Mouse (Mus musculus) retina, postnatal 1 day (tissue): ENCODE measurements around the gene Olfr1419.
"Not testable (repeated sequence)": the region's sequence is repeated elsewhere in the genome, so short reads cannot be mapped to it uniquely, and the experiment has no call there.

Source experiments
- DNase-seq: peaks from one replicate; pipeline ENCODE4 v3.0.0-alpha.2; 2012

Olfr1419 gene

GRCm38 (mm10) chr19:11875006-11875405, at the start of gene Olfr1419:
Gene Olfr1419 (minus strand): TSS chr19:11875106.
- no peak for DNase-seq

- DNase-seq: not testable (repeated sequence)
Observed at GRCm38 (mm10) chr19:11922515-11922914, 47.6 kb upstream of the Olfr1419 start.

- no peak for DNase-seq
Observed at GRCm38 (mm10) chr19:11922068-11922467, 47.2 kb upstream of the Olfr1419 start.

DNA sequence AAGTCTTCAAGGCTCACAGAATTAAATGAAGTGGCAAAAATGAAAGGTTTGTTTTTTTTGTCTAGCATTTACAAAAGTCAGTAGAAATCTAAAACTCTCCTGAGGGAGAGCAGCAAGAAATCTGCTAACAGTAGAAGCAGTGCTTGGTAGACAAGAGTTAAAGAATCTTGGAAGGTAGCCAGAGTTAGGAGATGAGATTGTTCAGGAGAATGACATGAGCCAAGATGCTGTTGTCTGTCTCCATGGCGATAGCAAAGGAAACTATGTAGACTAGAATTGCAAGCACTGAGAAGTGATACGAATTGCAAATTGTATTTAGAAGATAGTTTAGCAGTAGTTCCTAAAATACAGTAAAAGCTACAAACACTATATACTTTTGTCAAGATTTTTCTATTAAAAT, 40.9 kb upstream of the Olfr1419 start:
- DNase-seq: peak; percentile 34

DNA sequence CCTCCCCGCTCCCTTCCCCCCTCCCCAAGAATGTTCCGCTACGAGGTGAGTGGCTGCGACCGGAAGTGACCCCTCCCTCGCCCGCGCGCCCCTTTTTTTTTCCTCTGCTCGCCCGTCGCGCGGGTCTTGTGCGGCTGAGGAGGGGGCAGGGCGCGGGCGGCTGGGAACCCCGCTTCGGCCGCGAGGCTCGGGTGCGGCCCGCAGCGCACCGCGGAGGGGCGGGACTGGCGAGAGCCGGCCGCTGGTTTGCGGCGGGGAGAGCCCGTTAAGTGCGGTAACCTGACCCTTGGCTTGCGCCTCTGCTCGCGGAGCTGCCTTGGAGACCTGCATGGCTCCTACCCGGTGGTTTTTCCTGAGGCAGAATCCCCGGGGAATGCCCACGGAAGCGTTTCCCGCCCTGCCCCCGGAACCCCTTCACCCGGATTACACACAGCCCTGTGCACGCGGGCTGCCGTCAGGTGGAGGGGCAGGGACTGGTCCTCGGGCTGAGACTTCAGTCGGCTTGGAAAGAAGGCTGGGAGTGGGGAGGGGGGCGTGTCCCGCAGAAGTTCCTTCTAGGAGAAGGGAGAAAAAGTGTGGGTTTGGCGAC, 37.7 kb upstream of the Olfr1419 start:
- DNase-seq: no peak

DNA sequence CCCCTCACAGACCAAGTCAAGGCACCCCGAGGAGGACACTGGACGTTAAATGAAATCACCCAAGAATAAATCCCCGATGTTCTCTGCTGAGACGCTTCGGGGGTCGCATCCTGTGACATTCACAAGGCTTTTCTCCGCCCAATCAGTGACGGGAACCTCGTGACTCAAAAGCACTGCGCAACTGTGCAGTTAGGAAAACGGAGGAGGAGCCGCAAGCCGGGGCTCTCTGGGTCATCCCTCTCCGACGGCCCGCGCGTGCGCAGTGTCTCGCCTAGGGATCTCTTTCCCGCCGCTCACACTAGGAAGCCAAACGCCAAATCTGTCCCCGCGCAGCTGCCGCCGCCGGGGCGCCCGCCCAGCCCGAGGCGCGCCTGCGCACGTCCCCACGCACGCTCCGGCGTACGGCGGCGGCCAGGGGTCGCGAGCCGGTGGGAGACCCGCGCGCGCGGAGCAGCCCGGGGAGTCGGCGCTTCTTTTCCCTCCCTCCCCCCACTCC, 37.2 kb upstream of the Olfr1419 start, which contains the start of gene Patl1:
Gene Patl1 (plus strand): TSS at position 363 of the 496 bp plus-strand sequence.
- peak; percentile 99 for DNase-seq

DNA sequence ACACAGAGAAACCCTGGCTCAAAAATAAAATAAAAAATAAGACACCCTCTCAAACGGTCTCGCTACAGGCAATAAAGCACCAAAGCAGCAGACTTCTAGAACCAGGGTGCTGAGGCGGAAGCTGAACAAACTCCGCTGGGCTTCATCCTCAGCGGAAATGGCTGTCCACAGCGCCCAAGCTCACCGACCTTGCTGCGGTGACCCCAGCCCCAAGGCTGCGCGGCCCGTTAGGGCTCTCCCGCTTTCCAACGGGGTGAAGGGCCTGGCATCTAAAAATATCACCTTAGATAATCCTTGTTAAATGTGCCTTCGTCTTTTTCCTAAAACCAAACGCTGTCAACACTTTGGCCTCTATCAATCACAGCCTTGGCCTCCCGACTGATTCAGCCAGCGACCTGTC, 36.7 kb upstream of the Olfr1419 start:
- DNase-seq: no peak

GRCm38 (mm10) chr19:11911021-11911420, 36.1 kb upstream of the Olfr1419 start:
- no peak for DNase-seq

GRCm38 (mm10) chr19:11886265-11886664, 11.4 kb upstream of the Olfr1419 start, which contains the start of gene Olfr1420:
Gene Olfr1420 (plus strand): TSS chr19:11886565.
- no peak for DNase-seq

GRCm38 (mm10) chr19:11878404-11878803, 3.5 kb upstream of the Olfr1419 start:
- not testable (repeated sequence) for DNase-seq

DNA sequence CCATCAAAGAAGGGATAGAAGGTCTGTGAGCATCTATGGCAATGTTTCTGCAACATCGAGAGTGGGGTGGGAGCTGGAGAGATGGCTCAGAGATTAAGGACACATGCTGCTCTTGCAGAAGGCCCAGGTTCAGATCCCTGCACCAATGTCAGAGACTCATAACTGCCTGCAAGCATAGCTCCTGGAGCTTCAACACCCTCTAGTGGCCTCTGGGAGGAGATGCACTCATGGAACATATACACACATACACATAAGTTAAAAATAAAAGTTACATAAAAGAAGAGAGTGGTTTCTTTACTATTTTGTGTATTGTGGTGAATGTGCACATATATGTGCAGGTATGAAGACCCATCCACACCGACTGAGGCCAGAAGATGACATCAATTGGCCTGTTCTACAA, 7.1 kb downstream of the Olfr1419 start:
- no peak for DNase-seq

- no peak for DNase-seq
Observed at GRCm38 (mm10) chr19:11860966-11861365, 13.9 kb downstream of the Olfr1419 start, which contains the start of gene Olfr1418. Gene Olfr1418 (minus strand): TSS chr19:11861066.

- no peak for DNase-seq
Observed at GRCm38 (mm10) chr19:11856506-11856905, 18.4 kb downstream of the Olfr1419 start.

DNA sequence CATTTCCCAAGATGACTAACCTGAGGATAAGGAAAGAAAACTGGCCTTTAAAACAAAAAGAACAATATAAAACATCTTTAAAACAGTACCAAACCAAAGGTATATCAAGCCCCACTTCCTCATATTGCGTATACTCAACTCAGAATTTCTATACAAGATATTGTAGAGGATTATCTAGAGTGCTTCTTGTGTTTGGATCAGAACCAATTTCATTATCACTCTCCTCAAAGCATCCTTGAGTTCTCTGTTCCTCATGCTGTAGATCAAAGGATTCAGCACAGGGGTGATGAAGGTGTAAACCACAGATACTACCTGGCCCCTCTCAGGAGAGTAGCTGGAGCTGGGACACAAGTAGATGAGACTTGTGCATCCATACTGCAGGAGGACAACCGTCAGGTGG, 20.1 kb downstream of the Olfr1419 start:
- no peak for DNase-seq

GRCm38 (mm10) chr19:11852652-11853051, 22.3 kb downstream of the Olfr1419 start:
- no peak for DNase-seq

- no peak for DNase-seq
Observed at GRCm38 (mm10) chr19:11846333-11846732, 28.6 kb downstream of the Olfr1419 start.

- DNase-seq: no peak
Observed at GRCm38 (mm10) chr19:11839119-11839518, 35.8 kb downstream of the Olfr1419 start, which contains the start of gene Olfr1417. Gene Olfr1417 (minus strand): TSS chr19:11839219.

GRCm38 (mm10) chr19:11823346-11824065, 51.4 kb downstream of the Olfr1419 start:
- DNase-seq: no peak

- DNase-seq: no peak
Observed at GRCm38 (mm10) chr19:11820211-11820610, 54.7 kb downstream of the Olfr1419 start.

GRCm38 (mm10) chr19:11819800-11820199, 55.1 kb downstream of the Olfr1419 start:
- DNase-seq: peak; percentile 92

DNA sequence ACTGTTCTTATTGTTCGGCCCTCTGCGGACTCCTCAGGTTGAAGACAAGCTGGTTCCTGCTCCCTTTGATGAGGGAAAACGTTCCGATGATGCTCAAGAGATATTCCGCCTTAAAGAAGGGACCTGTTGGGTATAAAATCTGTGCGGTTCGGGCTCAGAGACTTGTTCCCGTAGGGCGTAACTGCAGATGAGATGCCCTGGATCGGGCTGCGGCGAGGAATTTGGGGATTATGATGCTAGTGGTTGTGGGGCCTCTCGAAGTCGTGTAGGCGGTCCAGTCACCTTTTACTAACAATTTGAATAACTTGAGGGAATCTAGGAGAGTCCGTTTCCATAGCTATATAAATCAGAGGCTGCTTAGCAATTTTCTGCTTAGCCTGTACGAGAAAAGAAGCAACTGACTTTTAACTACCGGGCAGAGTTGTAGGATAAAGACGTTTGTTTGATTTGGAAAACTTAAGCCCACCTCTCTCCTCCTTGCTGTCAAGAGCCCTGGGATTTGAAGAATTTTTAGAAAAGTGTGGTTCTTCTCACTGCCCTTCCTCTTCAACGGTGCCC, 55.7 kb downstream of the Olfr1419 start, which contains the start of gene Stx3:
Gene Stx3 (minus strand): TSS at position 261 of the 558 bp plus-strand sequence.
- peak; percentile 38 for DNase-seq
